Mouse (Mus musculus): Measurements from ENCODE around the gene Pet117.
"Not testable (repeated sequence)": the region's sequence is repeated elsewhere in the genome, so short reads cannot be mapped to it uniquely, and the experiment has no call there.

Gene Pet117

GRCm38 (mm10) chr2:144368400-144369019, at the start of gene Pet117, which contains the start of gene Kat14:
TSS of gene Pet117 (plus strand) at chr2:144368996.
TSS of gene Kat14 (plus strand) at chr2:144368983.
- DNase-seq (ENCODE audit: low spot score) = peak; percentile 98

GRCm38 (mm10) chr2:144324218-144324617, 44.6 kb upstream of the Pet117 start:
- no peak for DNase-seq (ENCODE audit: low spot score)

- DNase-seq (ENCODE audit: low spot score) = no peak
Measured at GRCm38 (mm10) chr2:144329451-144329850, 39.3 kb upstream of the Pet117 start.

- DNase-seq (ENCODE audit: low spot score) = no peak
Measured at GRCm38 (mm10) chr2:144329937-144330336, 38.9 kb upstream of the Pet117 start.

DNA sequence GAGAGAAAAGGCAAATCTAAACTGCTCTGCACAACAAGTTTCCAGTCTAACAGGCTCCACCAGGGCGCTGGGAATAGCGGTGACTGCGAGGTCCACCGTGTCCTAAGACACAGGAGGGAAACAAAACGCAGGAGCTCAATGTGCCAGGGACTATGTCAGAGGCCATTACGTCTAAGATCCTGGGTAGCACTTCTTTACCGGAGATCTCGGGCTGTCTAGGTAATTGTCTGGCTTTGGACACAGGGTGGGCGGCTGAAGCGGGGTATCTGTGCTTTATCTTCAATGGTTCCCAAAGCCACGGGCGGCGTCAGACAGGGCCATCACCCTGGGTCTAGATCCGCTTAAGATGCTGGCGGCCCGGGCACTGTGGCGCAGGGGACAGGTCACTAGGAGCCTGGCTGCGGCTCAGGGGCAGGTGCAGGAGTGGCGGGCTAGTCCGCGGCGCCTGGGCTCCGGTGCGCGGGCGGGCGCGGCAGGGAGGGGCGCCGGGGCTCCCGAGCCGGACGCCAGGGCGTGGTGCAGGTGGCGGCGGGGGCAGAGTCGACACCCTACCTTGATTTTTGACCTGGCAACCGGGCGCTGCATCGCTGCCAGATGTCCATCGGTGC, 38.3 kb upstream of the Pet117 start:
- peak; percentile 50 for DNase-seq (ENCODE audit: low spot score)

GRCm38 (mm10) chr2:144330960-144331371, 37.8 kb upstream of the Pet117 start:
- peak; percentile 40 for DNase-seq (ENCODE audit: low spot score)

DNA sequence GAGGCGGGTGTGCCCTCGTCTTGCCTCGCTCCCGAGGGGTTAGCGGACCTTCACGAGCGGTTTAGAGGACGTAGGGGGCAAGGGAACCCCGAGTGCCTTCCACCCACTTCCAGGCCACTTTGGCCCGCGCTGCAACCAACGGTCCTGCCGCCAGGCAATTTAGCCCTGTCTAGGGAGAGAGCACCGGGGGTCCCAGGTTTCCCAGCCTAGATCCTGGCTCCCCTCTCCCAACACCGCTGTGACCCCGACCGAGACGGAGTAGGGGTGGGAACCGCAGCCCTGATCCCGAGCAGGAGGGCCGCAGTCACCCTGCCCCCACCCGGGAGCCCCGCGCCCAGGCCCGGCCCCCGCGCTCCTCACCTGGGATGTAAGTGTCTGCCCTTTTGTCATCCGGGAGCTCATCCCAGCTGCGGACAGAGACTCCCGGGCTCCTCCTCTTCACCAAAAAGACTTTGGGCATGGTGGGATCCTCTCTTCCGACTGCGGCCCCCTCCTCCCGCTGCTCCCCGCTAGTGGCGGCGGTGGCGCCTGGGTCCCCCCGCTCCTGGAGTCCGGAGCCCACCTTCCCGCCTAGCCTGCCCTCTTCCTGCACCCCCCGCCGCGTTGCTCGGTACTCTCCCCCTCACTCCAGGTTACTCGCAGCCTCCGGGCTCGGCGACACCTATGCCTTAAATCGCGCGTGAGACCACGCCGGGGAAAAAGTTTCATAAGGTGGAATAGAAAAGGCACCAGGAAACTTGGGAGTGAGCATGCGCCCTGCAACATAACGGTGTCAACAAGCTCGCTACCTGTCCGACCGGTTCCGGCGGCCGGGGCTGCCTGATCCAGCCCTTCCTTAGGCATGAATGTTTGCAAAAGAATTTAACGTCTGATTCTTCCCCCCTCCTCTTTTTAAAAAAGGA, 37.1 kb upstream of the Pet117 start, which contains the start of gene Ovol2:
Gene Ovol2, minus strand, starts transcription at position 746 of the 902 bp plus-strand sequence.
- peak; percentile 39 for DNase-seq (ENCODE audit: low spot score)

GRCm38 (mm10) chr2:144332486-144332885, 36.3 kb upstream of the Pet117 start:
- DNase-seq (ENCODE audit: low spot score) = peak; percentile 55

- DNase-seq (ENCODE audit: low spot score) = peak; percentile 50
Measured at GRCm38 (mm10) chr2:144333138-144333842, 35.5 kb upstream of the Pet117 start.

GRCm38 (mm10) chr2:144337230-144337629, 31.6 kb upstream of the Pet117 start:
- no peak for DNase-seq (ENCODE audit: low spot score)

DNA sequence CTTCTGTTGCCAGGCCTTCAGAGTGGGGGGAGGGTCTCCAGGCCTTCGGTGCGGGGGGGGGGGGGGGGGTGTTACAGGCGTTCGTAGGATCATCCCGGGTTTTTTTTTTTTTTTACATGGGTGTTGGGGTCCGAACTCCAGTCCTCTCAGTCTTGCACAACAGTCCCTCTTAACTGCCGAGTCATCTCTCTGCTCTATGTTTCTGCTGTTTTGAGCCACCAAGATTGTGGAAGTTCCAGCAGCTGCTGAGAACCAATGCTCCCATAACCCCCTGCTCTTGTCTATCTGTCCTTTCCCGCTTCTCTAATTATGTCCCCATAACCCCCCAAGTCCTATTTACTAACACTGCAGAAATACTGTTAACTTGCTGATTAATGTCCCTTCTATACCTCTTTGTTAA, 31.1 kb upstream of the Pet117 start:
- DNase-seq (ENCODE audit: low spot score) = no peak

DNA sequence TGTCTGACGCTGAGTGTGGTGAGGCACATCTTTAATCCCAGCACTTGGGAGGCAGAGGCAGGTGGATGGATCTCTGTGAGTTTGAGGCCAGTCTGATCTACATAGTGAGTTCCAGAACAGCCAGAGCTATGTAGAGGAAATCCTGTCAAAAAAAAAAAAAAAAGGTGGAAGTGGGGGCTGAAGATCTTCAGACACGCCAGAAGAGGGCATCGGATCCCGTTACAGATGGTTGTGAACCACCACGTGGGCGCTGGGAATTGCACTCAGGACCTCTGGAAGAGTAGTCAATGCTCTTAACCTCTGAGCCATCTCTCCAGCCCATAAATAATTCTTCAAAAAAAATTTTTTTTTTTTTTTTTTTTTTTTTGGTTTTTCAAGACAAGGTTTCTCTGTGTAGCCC, 30.6 kb upstream of the Pet117 start:
- DNase-seq (ENCODE audit: low spot score) = not testable (repeated sequence)

DNA sequence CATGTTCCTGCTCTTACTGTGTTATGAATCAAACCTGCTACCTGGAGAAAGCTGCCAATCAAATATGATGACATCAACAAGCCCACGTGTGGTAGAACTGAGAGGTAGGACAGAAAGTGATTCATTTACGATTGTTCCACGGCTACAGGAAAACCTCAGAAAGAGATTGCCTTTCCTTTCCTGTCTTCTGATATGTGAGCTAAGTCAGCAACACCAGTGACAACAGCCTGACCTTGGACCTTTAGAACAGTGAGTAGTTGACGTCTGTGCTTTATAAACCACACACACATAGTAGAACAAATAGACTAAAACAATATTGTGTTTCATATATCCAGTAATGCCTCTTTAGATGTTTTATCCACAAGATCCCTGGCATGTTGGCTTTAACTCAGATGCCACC, 25.6 kb upstream of the Pet117 start:
- no peak for DNase-seq (ENCODE audit: low spot score)

DNA sequence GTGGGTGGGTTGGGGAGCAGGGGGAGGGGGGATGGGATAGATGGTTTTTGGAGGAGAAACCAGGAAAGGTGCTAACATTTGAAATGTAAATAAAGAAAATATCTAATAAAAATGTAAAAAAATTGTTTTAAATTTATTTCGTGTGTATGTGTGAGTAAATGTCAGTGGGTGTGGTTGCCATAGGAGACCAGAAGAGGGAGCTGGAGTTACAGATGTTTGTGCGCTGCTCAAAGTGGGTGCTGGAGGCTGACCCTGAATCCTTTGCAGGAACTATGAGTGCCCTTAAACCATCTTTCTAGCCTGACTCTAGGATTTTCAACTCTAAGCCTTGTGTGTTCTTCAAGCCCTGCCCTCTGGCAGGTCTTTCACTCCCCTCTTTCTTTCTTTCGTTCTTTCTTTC, 20.3 kb upstream of the Pet117 start:
- no peak for DNase-seq (ENCODE audit: low spot score)

GRCm38 (mm10) chr2:144352843-144353242, 16.0 kb upstream of the Pet117 start:
- DNase-seq (ENCODE audit: low spot score) = no peak

- peak; percentile 79 for DNase-seq (ENCODE audit: low spot score)
Measured at GRCm38 (mm10) chr2:144369020-144369421, 225 bp downstream of the Pet117 start.

DNA sequence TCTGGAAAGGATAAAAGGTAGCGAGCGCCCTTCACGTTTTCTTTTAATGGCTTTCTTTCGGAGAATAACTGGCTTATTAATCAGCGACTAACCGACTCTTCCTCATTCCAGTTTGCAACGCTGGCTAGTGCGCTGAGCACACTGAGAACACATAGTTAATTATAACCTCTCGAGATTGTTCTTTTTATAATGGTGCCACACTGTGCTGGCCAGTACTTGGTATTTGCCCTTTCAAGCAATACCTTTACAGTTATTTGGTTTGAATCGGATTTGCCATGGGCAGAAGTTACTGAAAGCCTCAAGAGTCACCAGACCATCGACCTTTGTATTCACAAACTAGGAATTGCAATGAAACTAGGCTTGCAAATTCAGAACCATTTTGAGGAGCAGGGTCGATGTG, 715 bp downstream of the Pet117 start:
- DNase-seq (ENCODE audit: low spot score) = no peak

DNA sequence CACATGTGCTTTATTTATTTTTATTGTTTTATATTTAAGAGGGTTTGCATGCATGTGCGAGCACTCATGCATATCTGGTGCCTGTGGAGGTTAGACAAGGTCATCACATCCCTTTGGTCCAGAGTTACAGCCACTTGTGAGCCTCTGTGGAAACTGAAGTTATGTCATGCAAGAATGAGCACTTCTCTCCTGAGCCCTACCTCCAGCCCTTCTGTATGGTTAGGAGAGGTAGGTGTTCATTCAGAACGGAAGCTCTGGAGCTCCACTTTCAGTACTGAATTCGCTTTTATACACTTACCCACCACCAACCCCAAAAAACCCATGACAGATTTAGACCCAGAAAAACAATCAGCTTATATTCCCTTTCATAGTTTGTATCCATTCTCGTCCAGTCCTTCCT, 2.8 kb downstream of the Pet117 start:
- no peak for DNase-seq (ENCODE audit: low spot score)

DNA sequence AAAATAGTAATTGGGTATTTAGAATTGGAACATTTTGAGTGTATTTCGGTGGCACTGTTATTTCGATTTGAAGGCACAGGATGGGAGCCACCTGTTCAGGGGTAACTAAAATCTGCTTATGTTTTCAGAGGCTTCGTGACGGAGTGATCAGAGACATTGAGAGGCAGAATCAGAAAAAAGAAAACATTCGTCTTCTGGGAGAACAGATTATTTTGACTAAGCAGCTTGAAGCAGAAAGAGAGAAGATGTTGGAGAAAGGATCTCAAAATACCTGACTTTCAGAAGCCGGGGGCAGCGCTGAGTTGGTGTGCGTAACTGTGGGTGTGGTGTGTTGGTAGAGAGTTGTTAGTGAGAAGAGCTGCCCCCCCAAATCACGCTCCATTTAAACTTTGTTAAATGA, 4.3 kb downstream of the Pet117 start:
- no peak for DNase-seq (ENCODE audit: low spot score)

- DNase-seq (ENCODE audit: low spot score) = no peak
Measured at GRCm38 (mm10) chr2:144375063-144375703, 6.4 kb downstream of the Pet117 start.

GRCm38 (mm10) chr2:144381293-144381692, 12.5 kb downstream of the Pet117 start:
- no peak for DNase-seq (ENCODE audit: low spot score)

DNA sequence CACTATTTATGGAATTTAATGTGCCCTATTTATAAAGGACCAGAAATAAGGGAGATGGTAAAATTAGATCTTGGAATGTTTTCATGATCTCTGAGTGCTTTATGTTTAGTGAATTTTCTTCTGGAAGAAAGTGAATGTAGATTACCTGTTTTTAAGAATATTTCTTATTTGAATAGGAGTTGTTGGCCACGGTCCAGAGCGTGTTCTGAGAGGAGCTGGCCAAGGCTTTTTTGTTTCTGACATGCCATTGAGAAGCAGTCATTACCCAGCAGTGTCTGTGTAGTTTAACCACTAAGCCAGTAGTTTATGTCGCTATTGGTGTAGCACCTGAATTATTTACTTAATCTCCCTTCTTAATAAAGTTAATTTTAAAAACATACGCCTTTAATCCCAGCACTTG, 12.9 kb downstream of the Pet117 start:
- no peak for DNase-seq (ENCODE audit: low spot score)

Data from embryo, embryonic 10.5 days (tissue).